Mouse (Mus musculus) E14TG2a.4 (cell line): ENCODE measurements around the gene Rsph1.

Experiments used
- CTCF ChIP-seq: conservative IDR thresholded peaks from 2 replicates; pipeline ENCODE4 v1.5.1; 2014; ENCODE audit warnings: low read length
- POU5F1 ChIP-seq: IDR thresholded peaks from 2 replicates; pipeline ENCODE4 v1.6.1; 2014; ENCODE audit warnings: low read length, borderline replicate concordance

DNA sequence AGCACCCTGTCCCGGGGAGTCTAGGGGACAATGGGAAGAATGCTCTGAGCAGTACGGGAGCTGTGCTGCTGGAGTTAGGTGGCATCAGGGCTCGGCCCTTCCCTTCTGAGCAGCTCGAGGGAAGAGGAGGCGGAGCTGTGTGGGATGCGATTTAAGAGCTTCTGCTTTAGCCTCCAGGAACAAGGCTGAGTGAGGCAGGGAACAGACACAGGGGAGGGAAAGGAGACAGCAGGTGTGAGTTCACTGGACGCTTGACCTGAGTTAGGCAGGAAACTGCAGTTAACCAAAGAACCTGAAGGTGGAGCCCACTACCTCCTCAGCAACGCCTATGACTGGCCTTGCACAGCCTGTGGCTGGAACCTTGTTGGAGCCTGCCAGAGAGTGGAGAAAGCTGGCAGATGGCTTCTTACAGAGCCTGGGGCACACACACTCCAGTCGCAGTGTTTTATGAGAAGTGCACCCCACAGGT lies 22.7 kb downstream of the Rsph1 start:
- TF ChIP-seq CTCF: peak; percentile 72
- no peak for TF ChIP-seq POU5F1
